Mouse (Mus musculus) heart, embryonic 10.5 days (tissue): ENCODE results near the gene Osbpl6. TPM values are rescaled to one million over a fixed set of nuclear protein-coding genes. Genes with fewer than 3 reads are reported as not detected.

Source experiments
- microRNA-seq: library from miRNA; unstranded; fragments of <30 nt; microRNA quantifications from one replicate; pipeline ENCODE4, GENCODE M21; 2017
- polyA plus RNA-seq: library from polyadenylated mRNA; unstranded; fragments of >200 nt; fragmentation: Nextera tagmentation; extraction: Ambion mirVana; gene quantifications from 2 replicates; pipeline ENCODE4 v1.2.1, GENCODE M21; 2016

Osbpl6 gene
- polyA plus RNA-seq, 1 experiment from 2014 or later, result 9.6 TPM

Small RNA genes within 50 kb of the gene (microRNA-seq; reads per million reads assigned to microRNA genes)
- not detected for gene Gm23164

Other genes starting within 250 kb of the Osbpl6 start
- 0.10 and 0.62 TPM in 2 replicates for gene Pde11a, start 67.7 kb upstream of the Osbpl6 start, polyA plus RNA-seq
- 0.21 and 0.38 TPM in 2 replicates for gene Cyct, start 46.1 kb upstream of the Osbpl6 start, polyA plus RNA-seq
- gene Rbm45, start 36.5 kb upstream of the Osbpl6 start, polyA plus RNA-seq, result 4.7 and 11.3 TPM in 2 replicates
- gene Prkra, start 241.5 kb downstream of the Osbpl6 start, polyA plus RNA-seq, result 37.4 and 49.9 TPM in 2 replicates
- gene Pjvk, start 242.0 kb downstream of the Osbpl6 start, polyA plus RNA-seq, result 0.11 and 0.25 TPM in 2 replicates